Mouse (Mus musculus) adrenal gland, adult 18-20 months (tissue): ENCODE data around the gene Cyth2. TPM values are rescaled to one million over a fixed set of nuclear protein-coding genes. Genes with fewer than 3 reads are reported as not detected.

Experiments used
- DNase-seq, 2 experiments: peaks; one replicate each; pipeline ENCODE4 v3.0.0; 2021 to 2022; ENCODE audit warnings: low spot score in 2 of 2
- total RNA-seq, 2 experiments: library from RNA; stranded (reverse); gene quantifications; 1 replicate in 1 of 2; 2 replicates in 1 of 2; pipeline ENCODE4 v1.2.3; 2021

Gene Cyth2
- total RNA-seq, 2 experiments from 2014 or later, result 92.9 to 117 TPM

DNA sequence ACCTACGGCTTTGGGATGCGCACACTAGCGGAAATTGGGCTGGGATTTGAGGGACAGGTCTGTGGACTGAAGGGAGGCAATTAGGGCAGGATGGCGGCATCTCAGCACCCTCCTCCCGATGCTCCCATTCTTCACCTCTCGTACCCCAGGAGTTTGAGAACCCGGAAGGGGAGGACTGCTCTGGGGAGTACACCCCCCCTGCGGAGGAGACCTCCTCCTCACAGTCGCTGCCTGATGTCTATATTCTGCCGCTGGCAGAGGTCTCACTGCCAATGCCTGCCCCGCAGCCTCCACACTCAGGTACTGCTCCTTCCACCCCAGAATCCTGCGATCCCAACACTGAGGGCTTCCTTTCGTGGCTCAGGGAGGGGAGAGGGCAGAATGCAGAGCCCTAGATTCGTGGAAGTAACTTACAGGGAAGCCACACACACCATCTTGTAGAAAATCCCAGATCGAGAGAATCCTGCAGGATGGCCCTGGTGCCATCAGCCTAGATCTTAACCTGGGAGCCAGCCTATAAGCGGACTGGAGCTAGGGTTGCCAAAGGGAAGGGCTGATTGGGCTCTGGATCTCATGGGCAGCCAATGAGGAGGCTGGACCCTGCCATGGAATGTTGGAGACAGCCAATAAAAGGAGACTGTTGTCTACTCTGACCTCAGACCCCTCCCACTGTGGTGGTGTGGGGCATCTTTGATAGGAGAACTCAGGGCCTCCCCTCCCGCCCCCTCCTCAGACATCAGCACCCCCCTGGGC lies 27.5 kb downstream of the Cyth2 start:
- DNase-seq, result no peak

DNA sequence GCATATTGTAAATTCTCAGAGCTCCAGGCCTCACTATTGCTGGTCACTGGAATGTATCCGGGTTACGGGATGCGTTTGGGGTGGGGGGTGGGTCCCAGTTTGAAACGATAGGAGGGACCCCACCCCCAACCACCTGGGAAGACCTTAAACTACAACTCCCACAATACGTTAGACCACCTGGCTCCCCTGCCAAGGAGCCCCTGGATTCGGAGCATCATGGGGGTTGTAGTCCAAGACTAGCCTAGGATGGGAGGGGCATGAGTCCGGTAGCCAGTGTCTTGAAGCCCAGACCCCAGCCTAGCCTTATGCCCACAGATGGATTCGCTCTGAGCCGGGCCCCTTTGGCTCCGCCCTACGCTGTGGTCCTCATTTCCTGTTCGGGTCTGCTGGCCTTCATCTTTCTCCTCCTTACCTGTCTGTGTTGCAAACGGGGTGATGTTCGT lies 28.2 kb downstream of the Cyth2 start:
- no peak for DNase-seq

DNA sequence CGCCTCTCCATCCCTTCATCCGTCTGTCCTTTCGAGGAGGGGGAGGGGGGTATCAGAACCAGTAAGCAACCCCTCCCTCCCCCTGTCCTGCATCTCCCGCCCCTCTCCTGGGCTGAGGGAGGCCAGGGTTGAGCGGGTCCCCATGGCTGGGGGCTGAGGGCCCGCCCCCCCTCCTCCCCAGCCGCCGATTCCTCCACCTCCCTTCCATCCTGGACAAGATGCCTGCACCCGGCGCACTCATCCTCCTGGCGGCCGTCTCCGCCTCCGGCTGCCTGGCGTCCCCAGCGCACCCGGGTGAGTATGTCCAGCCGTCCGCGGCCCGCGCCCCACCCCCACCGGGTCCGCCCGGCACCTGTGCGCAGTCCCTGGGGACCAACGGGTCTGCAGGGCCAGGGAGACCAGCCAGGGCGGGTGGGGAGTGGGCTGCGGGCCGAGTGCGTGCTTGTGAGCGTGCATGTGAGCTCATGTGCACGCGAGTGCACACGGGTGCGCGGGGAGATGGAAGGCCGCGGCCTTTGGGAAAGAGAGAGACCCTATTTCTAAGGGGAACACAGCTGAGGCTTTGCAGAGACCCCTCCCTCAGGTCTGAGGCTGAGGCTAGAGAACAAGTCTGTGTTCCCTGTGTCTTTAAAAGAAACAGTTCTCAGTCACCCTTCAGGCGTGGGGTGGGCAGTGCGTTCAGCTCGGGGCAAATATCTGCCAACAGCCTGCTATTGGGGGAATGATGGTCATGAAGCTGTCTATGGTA lies 28.8 kb downstream of the Cyth2 start:
- DNase-seq, result no peak

DNA sequence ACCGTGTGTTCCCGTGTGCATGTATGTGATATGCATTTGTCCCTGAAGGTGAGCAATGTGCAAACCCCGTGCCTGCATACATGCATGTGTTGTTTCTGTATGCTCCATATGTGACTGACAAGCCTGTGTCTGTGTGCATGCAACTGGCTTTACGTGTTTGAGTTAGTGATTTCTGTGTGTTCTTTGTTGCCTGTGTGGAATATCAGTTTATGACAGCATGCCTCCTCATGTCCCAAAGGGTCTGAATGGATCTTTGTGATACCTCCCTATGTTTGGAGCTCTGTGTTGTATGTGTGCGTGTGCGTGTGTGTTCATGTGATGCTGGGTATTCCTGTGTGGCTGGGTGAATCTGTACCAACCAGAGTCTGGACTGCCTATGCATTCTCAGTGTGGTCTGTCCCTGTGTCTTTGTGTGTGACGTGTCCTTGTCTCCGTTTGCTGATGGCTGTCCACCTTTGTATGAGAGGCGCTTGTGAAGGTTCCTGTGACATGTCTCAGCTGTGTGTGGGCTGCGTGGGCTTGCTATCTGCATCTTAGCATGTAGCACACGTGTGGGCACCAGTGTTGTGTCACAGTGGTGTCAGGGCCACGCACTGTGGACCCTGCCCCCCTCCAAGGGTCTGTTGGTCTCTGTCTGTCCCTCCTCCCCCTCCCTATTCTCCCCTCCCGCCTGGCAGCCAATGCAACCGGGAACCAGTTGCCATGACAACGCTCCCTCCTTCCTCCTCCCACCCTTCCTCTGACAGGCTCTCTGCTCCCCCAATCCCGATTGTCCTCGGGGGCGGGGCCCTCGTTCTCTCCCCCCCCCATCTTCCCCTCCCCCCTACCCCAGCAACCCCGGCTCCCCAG lies 29.6 kb downstream of the Cyth2 start, which contains the start of gene Sult2b1:
Sult2b1 (minus strand) TSS at position 146 of the 849 bp plus-strand sequence.
- DNase-seq, result peak in 1 of 2 experiments; percentile 40

DNA sequence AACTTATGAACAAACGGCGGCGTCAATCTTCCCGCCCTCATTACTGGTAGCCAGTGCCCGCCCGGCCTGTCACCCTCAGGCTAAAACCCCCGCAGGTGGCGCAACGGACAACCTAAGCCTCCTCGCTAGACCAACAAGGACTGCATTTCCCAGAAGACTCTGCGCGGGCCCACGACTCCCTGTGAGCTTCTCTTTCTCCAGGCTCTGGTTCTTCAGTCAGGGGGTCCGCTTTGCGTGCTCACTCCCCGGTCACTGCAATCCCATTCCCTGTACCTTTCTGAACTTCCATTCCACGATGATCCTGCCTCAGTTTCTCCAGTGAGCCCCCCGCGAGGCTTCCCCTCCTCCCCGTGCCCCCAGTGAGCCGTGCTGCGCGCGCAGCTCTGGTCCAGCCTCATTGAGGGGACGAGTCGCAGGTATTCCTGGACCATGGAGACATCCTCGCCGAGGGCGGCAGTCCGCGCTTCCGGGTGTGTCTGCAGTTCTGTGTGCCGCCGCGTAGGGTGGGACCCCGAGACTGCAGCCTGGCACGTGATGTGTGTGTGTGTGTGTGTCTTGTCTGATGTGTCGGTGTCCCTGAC lies 30.8 kb downstream of the Cyth2 start, which contains the start of gene Lmtk3:
Lmtk3 (plus strand) TSS at position 228 of the 581 bp plus-strand sequence.
- DNase-seq, result peak in 1 of 2 experiments; percentile 55

DNA sequence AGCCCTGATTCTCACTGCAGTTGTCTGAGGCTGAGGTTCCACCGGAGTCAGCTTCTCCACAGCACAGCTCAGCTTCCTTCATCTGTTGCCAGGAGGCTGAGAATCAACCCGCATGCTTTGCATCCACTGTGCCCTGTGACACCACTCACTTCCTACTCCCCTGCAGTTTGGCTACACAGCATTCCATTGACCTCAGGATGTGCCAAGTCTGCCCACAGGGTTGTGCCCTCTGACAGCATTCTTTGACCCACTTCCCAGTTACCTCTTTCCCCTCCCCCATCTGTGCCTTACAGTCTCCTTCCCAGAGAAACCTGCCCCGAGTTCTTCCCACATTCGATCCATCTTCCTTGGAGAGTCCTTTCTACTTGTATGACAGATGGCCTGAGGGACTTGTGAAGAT lies 32.1 kb downstream of the Cyth2 start:
- no peak for DNase-seq

DNA sequence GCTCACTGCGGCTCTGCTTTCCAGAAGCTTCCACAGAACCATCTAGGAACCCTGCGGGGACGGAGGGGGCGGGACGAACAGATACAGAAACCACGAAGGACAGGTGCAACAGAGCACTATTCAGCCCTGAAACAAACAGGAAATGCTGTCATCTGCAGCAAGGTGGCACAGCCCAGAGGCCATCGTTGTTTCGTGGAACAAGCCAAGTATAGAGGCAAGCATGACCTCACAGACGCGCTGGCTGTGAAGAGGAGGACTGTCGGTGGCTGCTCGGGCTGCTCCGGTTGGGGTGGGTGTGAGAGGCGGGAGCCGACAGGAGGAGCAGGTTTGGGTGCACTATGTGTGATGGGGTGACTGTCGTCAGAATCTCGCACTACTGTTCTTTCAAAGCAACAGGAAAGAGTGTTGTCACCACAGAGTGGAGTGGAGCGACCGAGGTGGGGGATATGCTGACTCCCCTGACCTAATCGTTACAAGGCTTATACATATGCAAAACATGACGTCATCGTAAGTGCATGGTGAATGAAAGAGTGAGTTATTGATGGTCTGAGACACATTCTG lies 35.2 kb downstream of the Cyth2 start:
- no peak for DNase-seq

DNA sequence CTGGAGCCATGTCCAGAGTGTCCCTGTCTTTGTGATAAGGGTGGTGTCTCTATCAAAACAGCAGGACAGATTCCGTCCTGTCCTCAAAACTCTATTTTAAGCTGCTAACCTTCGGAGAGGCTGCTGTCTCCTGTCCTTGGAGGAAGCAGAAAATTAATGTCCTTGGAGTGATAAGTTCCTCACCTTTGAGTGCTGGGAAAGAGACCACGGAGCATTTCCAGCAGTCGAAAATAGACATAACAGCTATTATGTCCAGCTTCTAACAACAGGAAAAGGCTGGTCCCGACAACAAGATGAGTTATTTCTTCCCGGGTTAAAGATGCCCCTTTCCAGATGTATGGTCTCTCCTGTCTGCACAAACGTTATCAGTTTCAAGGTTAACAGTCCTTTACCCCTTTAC lies 39.1 kb downstream of the Cyth2 start:
- no peak for DNase-seq

DNA sequence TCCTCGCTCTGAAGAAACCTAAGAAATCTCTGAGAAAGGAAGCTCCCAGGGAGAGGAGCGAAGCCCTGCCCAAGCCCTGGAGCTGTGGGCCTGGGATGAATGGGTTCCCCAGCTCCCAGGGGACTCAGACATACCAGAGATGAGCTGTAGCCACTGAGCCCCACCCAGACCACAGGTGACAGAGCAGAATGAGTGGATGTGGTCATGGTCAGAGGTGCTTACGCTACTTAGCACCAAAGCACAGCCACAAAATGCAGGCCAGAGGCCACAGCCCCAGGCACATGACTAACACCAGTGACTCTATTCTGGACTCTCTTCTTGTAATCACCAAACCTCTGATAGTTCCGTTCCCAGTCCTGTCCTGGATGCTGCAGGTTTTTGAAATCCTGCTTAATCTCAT lies 43.3 kb downstream of the Cyth2 start:
- DNase-seq, result no peak

DNA sequence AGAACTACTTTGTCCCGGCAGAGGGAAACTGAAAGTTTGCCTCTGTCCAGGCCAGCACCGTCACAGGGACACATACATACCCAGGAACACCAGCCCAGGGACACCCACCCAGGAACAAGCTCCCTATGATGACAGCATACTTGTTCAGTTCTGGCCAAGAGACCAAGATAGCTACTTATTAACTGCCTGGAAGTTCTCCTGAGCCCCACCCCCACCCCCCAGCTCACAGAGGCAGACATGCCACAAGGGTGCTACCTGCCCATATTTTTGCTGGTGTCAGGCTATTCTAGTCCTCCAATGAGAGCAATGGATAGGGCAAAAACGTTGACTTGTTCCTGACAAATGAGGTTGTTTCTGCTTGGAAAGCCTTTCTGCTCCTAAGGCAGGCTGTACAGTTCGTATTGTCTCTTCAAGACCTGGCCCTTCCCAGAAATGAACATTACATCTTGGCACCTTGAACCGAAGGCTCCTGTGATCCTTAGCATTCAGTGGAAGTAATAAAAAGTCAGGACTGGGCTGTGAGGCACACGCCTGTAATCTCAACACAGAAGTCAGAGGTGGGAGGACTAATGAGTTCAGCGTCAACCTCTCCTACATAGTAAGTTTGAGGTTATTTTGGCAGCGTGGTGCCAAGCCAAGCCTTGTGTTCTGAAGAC lies 43.8 kb downstream of the Cyth2 start:
- DNase-seq, result no peak

DNA sequence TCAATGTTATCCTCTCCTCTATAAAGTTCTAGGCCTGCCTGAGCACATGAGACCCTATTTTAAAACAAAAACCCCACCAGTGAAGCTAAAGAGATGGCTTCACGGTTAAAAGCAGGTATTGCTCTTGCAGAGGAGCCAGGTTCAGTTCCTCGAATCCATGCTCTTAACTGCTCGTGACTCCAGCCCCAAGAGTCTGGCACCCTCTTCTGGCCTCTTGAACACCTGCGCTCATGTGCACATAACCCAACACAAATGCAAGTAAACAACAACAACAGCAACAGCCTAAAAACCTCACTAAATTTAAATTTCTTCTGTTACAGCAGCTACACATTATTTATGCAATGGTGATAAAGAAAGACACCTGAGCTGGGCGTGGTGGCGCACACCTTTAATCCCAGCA lies 46.9 kb downstream of the Cyth2 start:
- no peak for DNase-seq

DNA sequence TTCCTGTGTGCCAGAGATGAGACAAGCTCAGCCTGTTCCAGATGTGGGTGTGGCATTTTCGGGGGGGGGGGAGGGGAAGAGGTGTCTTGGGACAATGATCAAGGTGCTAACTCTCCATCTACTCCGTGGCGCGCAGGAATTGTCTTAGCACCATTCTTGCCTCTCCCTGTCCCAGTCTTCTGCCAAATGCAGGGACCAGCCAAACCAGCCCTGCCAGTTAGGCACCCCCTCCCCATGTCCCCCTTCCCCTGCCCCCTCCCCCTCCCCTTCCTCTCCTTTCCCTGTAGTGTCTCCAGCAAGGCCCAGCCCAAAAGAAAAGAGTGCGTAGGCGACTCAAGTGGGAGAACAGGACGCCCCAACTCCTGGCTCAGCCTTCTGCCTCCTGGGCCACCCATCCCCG lies 47.6 kb downstream of the Cyth2 start:
- DNase-seq, result no peak

DNA sequence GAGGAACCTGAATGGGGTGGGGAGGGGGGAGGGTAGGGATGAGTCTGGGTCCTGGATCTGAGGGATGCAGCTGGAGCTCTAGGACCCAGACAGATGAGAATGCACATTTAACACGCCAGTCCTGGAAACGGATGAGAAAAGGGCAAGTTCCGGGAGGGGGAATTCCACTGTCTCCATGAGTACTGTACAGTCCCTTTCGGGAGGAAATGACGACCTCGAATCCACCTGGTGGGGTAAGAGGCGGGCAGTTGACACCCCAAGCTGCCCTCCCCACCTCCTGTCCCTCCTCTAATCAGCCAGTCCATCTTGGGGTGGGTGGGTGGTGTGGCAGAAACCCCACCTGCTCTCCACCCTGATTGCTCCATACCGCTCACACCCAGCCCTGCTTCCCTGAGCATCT lies 48.4 kb downstream of the Cyth2 start:
- DNase-seq, result no peak

DNA sequence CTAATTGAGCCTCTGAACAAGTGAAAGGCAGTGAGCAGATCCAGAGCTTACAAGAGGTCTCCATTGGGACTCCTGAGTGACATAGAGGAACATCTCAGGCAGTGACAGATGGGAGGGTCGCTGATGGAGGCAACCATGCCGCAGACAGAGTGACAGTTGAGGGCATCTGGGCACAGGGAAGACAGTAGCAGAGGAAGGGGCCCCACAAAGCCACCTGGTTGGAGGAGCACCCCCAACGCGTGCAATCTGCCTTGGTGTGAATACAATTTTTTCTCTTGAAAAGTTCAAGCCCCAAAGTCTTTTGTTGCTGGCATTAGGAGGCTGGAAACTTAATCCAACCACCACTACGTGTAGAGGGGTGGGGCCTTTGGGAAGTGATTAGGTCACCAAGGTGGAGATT lies 54.2 kb downstream of the Cyth2 start:
- DNase-seq, result no peak

DNA sequence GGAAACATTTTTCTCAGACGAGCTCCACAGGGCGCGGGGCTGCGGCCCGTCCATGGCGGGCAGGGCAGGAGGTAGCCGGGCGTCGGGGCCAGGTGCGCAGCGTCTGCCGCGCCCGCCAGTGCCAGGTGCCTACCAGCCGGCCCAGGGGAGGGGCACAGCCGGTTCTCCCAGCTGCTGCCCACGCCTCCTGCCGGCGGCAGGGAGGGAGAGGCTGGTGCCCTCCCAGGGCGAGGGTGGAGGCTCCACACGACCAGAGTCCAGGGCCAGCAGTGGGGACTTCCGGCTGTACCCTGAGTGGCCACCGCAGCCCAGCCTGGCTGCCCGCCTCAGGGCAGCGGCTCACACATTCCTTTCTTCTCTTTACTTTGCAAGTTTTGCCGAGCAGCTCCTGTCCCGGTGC lies 55.0 kb downstream of the Cyth2 start:
- no peak for DNase-seq

Other genes starting within 250 kb of the Cyth2 start
- 100 to 1,000 TPM; 164 to 265 TPM for gene Bcat2, start 244.4 kb downstream of the Cyth2 start, total RNA-seq
- gene Fgf21, start 199.1 kb downstream of the Cyth2 start, total RNA-seq, result 1 to 10 TPM in 1 of 2 experiments, not detected in 1; 1.4 TPM
- not detected for gene Fut1, start 197.3 kb downstream of the Cyth2 start, total RNA-seq
- under 1 TPM; 0.22 to 0.33 TPM for gene Izumo1, start 192.8 kb downstream of the Cyth2 start, total RNA-seq
- 10 to 100 TPM; 16.0 to 27.6 TPM for gene Rasip1, start 187.1 kb downstream of the Cyth2 start, total RNA-seq
- 1 to 10 TPM; 2.4 to 7.7 TPM for gene Mamstr, start 174.6 kb downstream of the Cyth2 start, total RNA-seq
- gene Fut2, start 148.2 kb downstream of the Cyth2 start, total RNA-seq, result under 1 TPM in 1 of 2 experiments, not detected in 1; 0.13 TPM
- under 1 TPM; 0.36 to 0.61 TPM for gene Ntn5, start 130.6 kb downstream of the Cyth2 start, total RNA-seq
- gene Sec1, start 120.2 kb downstream of the Cyth2 start, total RNA-seq, result under 1 TPM; 0.23 to 0.35 TPM
- 10 to 100 TPM; 15.8 to 16.9 TPM for gene Car11, start 114.7 kb downstream of the Cyth2 start, total RNA-seq
- gene Dbp, start 109.5 kb downstream of the Cyth2 start, total RNA-seq, result 10 to 100 TPM; 64.8 to 96.6 TPM
- 100 to 1,000 TPM; 934 to 965 TPM for gene Rpl18, start 99.1 kb downstream of the Cyth2 start, total RNA-seq
- gene Sphk2, start 96.6 kb downstream of the Cyth2 start, total RNA-seq, result 10 to 100 TPM; 37.7 to 42.0 TPM
- under 1 TPM; 0.30 to 0.35 TPM for gene Fam83e, start 93.4 kb downstream of the Cyth2 start, total RNA-seq
- gene Spaca4, start 88.8 kb downstream of the Cyth2 start, total RNA-seq, result not detected
- 1 to 10 TPM; 6.2 to 8.4 TPM for gene Lmtk3, start 30.8 kb downstream of the Cyth2 start, total RNA-seq
- 1 to 10 TPM in 1 of 2 experiments, under 1 TPM in 1; 0.77 to 1.1 TPM for gene Sult2b1, start 29.9 kb downstream of the Cyth2 start, total RNA-seq
- gene Kcnj14, start 10.2 kb upstream of the Cyth2 start, total RNA-seq, result under 1 TPM; 0.19 to 0.20 TPM
- gene Grwd1, start 16.4 kb upstream of the Cyth2 start, total RNA-seq, result 10 to 100 TPM; 33.0 to 36.0 TPM
- gene Kdelr1, start 58.2 kb upstream of the Cyth2 start, total RNA-seq, result 100 to 1,000 TPM; 125 to 140 TPM
- under 1 TPM; 0.66 to 0.67 TPM for gene Grin2d, start 63.8 kb upstream of the Cyth2 start, total RNA-seq
- gene Syngr4, start 82.1 kb upstream of the Cyth2 start, total RNA-seq, result not detected
- 10 to 100 TPM; 70.9 to 89.3 TPM for gene Tmem143, start 82.4 kb upstream of the Cyth2 start, total RNA-seq
- 100 to 1,000 TPM; 299 to 421 TPM for gene Emp3, start 106.8 kb upstream of the Cyth2 start, total RNA-seq
- gene Ccdc114, start 109.5 kb upstream of the Cyth2 start, total RNA-seq, result 10 to 100 TPM; 17.7 to 21.1 TPM
- gene Abcc6, start 215.7 kb upstream of the Cyth2 start, total RNA-seq, result under 1 TPM in 1 of 2 experiments, not detected in 1; 0.10 TPM
- gene Nomo1, start 219.1 kb upstream of the Cyth2 start, total RNA-seq, result 10 to 100 TPM; 64.2 to 67.0 TPM